Mouse (Mus musculus) G1E (cell line): Measurements from ENCODE around the gene Grin2b. TPM values are rescaled to one million over a fixed set of nuclear protein-coding genes. Genes with fewer than 3 reads are reported as not detected.

Experiments
- ATAC-seq: 2 replicates; pipeline ENCODE4 v1.8.0; 2016; ENCODE audit warnings: mild to moderate bottlenecking; ENCODE audit not compliant: insufficient number of reproducible peaks, poor library complexity, low FRiP score, severe bottlenecking; ENCODE audit errors: extremely low read depth
- DNase-seq: peaks from one replicate; pipeline ENCODE4 v3.0.0; 2012; ENCODE audit warnings: low spot score
- H3K27me3 ChIP-seq: 2 replicates; pipeline ENCODE4 v1.6.1; 2012; ENCODE audit warnings: mild to moderate bottlenecking, low read length, inconsistent platforms; ENCODE audit not compliant: insufficient read depth
- H3K36me3 ChIP-seq: replicated peaks from 2 replicates; pipeline ENCODE3; 2012; ENCODE audit warnings: mild to moderate bottlenecking, inconsistent platforms
- H3K4me1 ChIP-seq: 2 replicates; pipeline ENCODE4 v1.6.1; 2012; ENCODE audit warnings: low read depth, low read length, inconsistent platforms, mixed read lengths; ENCODE audit not compliant: insufficient read depth
- H3K4me3 ChIP-seq: 2 replicates; pipeline ENCODE4 v1.5.1; 2012; ENCODE audit warnings: low read depth, mild to moderate bottlenecking, inconsistent platforms, low read length, moderate library complexity, mixed read lengths
- H3K9me3 ChIP-seq: replicated peaks from 2 replicates; pipeline ENCODE4 v1.6.1; 2012; ENCODE audit warnings: inconsistent platforms
- CTCF ChIP-seq: IDR thresholded peaks from 2 replicates; pipeline ENCODE4 v1.5.1; 2012; ENCODE audit warnings: low read depth, low read length, inconsistent platforms, mixed read lengths
- GATA1 ChIP-seq: IDR thresholded peaks from 2 replicates; pipeline ENCODE4 v1.6.1; 2012; ENCODE audit warnings: borderline replicate concordance, low read length, inconsistent platforms, mixed read lengths
- GATA2 ChIP-seq: IDR thresholded peaks from 2 replicates; pipeline ENCODE4 v1.6.1; 2012; ENCODE audit warnings: low read depth, low read length, inconsistent platforms, borderline replicate concordance
- POLR2AphosphoS5 ChIP-seq: IDR thresholded peaks from 2 replicates; pipeline ENCODE4 v1.6.1; 2012; ENCODE audit warnings: low read depth, low read length, inconsistent platforms; ENCODE audit not compliant: insufficient replicate concordance
- TAL1 ChIP-seq: conservative IDR thresholded peaks from 2 replicates; pipeline ENCODE4 v1.6.1; 2012; ENCODE audit warnings: low read depth, low read length, inconsistent platforms, mixed read lengths
- polyA plus RNA-seq: library from polyadenylated mRNA; stranded (reverse); fragments of >175 nt; gene quantifications from 2 replicates; pipeline ENCODE4 v1.2.3, GENCODE M21; 2012
- total RNA-seq, 2 experiments: library from RNA; stranded (forward) in 1 of 2; stranded (reverse) in 1 of 2; fragments of 200-1000 nt in 1 of 2; fragments of >200 nt in 1 of 2; fragmentation: Nextera tagmentation in 1 of 2; gene quantifications; 2 replicates each; pipeline ENCODE4 v1.2.3; 2014 to 2017

Gene Grin2b
- total and polyA plus RNA-seq, 3 experiments: 0.05 TPM; not detected in 2

DNA sequence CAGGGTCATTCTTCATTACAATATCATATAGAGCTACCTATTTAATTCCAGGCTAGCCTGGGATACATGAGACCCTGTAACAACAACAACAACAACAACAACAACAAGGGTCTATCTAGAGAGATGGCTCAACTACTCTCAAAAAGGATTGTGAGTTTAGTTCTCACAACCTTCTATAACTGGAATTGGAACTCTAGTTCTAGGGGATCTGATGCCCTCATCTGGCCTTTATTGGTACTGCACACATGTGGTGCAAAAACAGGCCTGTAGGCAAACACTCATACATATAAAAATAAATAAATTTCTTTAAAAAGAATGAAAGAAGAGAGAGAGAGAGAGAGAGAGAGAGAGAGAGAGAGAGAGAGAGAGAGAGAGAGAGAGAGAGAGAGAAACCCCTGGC is 298.7 kb downstream of the Grin2b start:
- Histone ChIP-seq H3K9me3 (peaks cover 46% of the 10 kb centered on the region), H3K4me3 (no peak overlapping the region), H3K4me1 (no peaks in the 10 kb centered on the region), H3K27me3 (no peaks in the 10 kb centered on the region), H3K36me3 (no peaks in the 10 kb centered on the region)
- DNase-seq (no peak), ATAC-seq (no peak)
- TF ChIP-seq POLR2AphosphoS5 (no peak), GATA1 (no peak), TAL1 (no peak), GATA2 (no peak), CTCF (no peak)

- Histone ChIP-seq H3K36me3 (no peaks in the 10 kb centered on the region), H3K27me3 (no peaks in the 10 kb centered on the region), H3K4me1 (no peaks in the 10 kb centered on the region), H3K9me3 (peaks cover 55% of the 10 kb centered on the region), H3K4me3 (no peak overlapping the region)
- TF ChIP-seq TAL1 (no peak), GATA2 (no peak), POLR2AphosphoS5 (no peak), CTCF (no peak), GATA1 (no peak)
- ATAC-seq: no peak
- DNase-seq: no peak
Measured at GRCm38 (mm10) chr6:135865832-135866231, 307.5 kb downstream of the Grin2b start.

- TF ChIP-seq TAL1: no peak
- no peak for TF ChIP-seq GATA1
- no peak for TF ChIP-seq CTCF
- TF ChIP-seq POLR2AphosphoS5: no peak
- no peak for TF ChIP-seq GATA2
- ATAC-seq (no peak), DNase-seq (no peak)
- Histone ChIP-seq H3K9me3 (peaks cover 61% of the 10 kb centered on the region), H3K4me3 (no peak overlapping the region), H3K27me3 (no peaks in the 10 kb centered on the region), H3K4me1 (no peaks in the 10 kb centered on the region), H3K36me3 (no peaks in the 10 kb centered on the region)
Measured at GRCm38 (mm10) chr6:135863965-135864364, 309.3 kb downstream of the Grin2b start.

DNA sequence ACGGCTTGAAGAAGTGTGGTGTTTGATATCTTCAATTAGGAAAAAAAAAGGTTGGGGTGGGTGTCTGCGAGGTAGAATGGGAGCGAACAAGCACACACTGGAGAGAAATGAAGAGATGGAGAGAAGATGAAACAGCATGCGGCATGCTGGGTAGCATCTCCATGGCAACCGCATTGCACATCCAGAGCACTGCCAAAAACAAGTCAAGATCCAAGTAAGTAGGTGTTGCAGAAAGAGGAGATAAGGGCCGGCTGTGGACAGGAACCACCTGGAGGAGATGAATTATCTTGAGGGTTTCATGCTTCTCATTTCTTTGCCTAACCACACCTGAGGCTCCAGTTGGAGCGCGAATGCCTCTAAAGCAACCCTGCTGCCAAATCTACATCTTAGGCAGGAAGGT is 313.8 kb downstream of the Grin2b start:
- Histone ChIP-seq H3K27me3 (no peaks in the 10 kb centered on the region), H3K9me3 (peaks cover 75% of the 10 kb centered on the region), H3K36me3 (no peaks in the 10 kb centered on the region), H3K4me1 (no peaks in the 10 kb centered on the region), H3K4me3 (no peak overlapping the region)
- ATAC-seq (no peak), DNase-seq (no peak)
- TF ChIP-seq TAL1 (no peak), GATA2 (no peak), GATA1 (no peak), POLR2AphosphoS5 (no peak), CTCF (no peak)

DNA sequence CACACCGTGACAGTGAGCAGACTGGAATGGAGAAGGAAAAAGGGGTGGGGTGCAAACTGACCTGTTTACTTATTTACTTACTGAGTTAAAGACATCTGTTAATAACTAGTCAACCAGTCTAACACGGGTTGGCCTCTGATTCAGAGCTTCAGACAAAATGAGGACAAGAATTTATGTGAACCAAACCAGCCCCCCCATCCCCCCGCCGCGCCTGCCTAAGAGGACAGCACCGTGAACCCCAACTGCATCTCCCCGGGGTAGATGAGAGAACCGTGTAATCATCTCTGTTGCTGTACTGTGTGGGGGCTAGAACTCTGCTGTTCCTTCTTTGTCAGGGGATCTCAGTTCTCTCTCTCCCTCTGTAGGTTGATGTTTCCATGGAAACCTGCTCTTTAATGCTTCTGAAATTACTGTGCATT is 319.1 kb downstream of the Grin2b start:
- DNase-seq: no peak
- no peaks in the 10 kb centered on the region for H3K36me3 ChIP-seq
- no peak overlapping the region for H3K4me3 ChIP-seq
- ATAC-seq: no peak
- no peaks in the 10 kb centered on the region for H3K4me1 ChIP-seq
- peaks cover 53% of the 10 kb centered on the region for H3K9me3 ChIP-seq
- TF ChIP-seq GATA1: no peak
- TF ChIP-seq CTCF: no peak
- no peak for TF ChIP-seq POLR2AphosphoS5
- TF ChIP-seq TAL1: no peak
- TF ChIP-seq GATA2: no peak
- H3K27me3 ChIP-seq: no peaks in the 10 kb centered on the region

GRCm38 (mm10) chr6:135843755-135844154 is 329.6 kb downstream of the Grin2b start:
- no peak for ATAC-seq
- H3K36me3 ChIP-seq: no peaks in the 10 kb centered on the region
- TF ChIP-seq TAL1 (no peak), CTCF (no peak), POLR2AphosphoS5 (no peak), GATA1 (no peak), GATA2 (no peak)
- no peak for DNase-seq
- no peak overlapping the region for H3K4me3 ChIP-seq
- peaks cover 25% of the 10 kb centered on the region for H3K9me3 ChIP-seq
- no peaks in the 10 kb centered on the region for H3K27me3 ChIP-seq
- no peaks in the 10 kb centered on the region for H3K4me1 ChIP-seq
